Comparison of ENCODE assay signal across 14 mouse cellular contexts in the genomic region with DNA sequence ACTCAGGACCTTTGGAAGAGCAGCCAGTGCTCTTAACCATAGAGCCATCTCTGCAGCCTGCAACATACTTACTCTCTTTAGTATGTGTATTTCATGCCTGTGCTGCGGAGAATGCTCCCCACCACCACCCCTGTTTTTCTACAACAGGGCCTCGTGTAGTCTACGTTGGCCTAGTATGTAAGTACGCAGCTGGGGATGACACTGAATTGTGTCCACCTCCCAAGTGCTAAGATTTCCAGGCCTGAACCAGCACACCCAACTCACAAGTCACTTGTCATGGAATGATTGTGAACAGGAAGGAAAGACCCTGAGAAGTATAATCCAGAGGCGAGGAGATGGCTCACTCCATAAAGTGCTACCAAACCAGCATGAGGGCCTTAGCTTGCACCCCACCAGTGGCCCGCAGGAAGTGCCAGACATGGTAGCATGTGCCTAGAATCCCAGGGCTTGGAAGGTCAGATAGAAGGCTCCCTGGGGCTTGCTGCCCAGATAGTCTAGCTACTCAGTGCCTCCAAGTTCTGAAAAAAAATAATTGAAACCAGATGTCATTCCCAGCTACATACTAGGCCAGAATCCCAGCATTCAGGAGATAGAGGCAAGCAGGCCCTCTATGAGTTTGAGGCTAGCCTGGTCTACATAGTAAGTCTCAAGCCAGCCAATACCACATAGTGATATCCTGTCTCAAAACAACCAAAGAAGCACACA. TPM values are rescaled to one million over a fixed set of nuclear protein-coding genes. Genes with fewer than 3 reads are reported as not detected.
"Had no signal": no experiment of that assay in that cellular context is flagged by ENCODE, and none has a peak within 500 bp of the region (broad histone marks: within the 10 kb centered on the region; RNA-seq: fewer than 3 reads in every experiment).

No protein-coding gene starts in this region.

- H3K27me3 ChIP-seq: limb, embryonic 13.5 days; neural tube, embryonic 12.5 days had no signal

- H3K4me3 ChIP-seq: layer of hippocampus, adult 2 months; limb, embryonic 13.5 days; myocyte; neural tube, embryonic 12.5 days had no signal

- H3K9ac ChIP-seq: limb, embryonic 13.5 days; liver, embryonic 14.5 days; neural tube, embryonic 12.5 days had no signal

- H3K36me3 ChIP-seq: limb, embryonic 13.5 days; neural tube, embryonic 12.5 days had no signal

- H3K4me1 ChIP-seq: limb, embryonic 13.5 days; neural tube, embryonic 12.5 days had no signal

- H3K9me3 ChIP-seq: limb, embryonic 13.5 days; neural tube, embryonic 12.5 days had no signal

- H3K4me2 ChIP-seq: limb, embryonic 13.5 days; neural tube, embryonic 12.5 days had no signal

- H3K27ac ChIP-seq: kidney, postnatal 0 days; layer of hippocampus, adult 2 months; limb, embryonic 13.5 days; liver, embryonic 14.5 days; neural tube, embryonic 12.5 days had no signal

- DNase-seq: kidney, adult 11 months; kidney, adult 9 months; kidney, postnatal 4 days; lung, adult 18-20 months; midbrain, embryonic 14.5 days; right cerebral cortex, postnatal 25 days; thymus, adult 18-20 months; thymus, postnatal 25 days had no signal

RNA-seq across cellular contexts. Expression of a gene that starts 53.7 kb away (rescaled TPM):
- polyA plus RNA-seq: midbrain, embryonic 14.5 days; myocyte had no signal
